Mouse (Mus musculus) right cerebral cortex, adult 2 months (tissue): Measurements from ENCODE around the gene Tubgcp6.
A peak's percentile ranks its signal among the peaks of the same experiment; 100 is the strongest.

Experiments
- DNase-seq, 2 experiments: peaks; one replicate each; pipeline ENCODE4 v3.0.0; 2021 to 2022; ENCODE audit warnings: low spot score in 2 of 2

Tubgcp6 gene

GRCm38 (mm10) chr15:89103921-89104320, 19.0 kb downstream of the Tubgcp6 start:
- DNase-seq, result no peak

DNA sequence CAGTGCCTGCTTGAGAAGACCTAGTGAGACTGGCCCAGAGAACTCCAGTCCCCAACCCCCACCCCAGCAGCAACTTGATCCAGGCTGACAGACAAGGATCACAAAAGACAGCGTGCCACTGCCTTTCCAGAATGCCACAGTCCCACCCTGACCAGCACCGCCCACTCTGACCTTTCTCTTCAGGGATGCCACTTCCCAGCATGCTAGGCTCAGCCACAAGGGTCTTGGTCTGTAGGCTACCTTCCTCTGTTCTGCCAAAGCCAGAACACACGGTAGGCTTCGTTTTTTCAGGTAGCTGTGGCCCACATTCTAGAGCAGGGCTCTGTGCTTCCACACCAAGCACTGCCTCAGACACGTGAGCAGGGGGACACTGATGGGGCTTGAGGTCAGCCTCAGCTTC, 20.3 kb downstream of the Tubgcp6 start:
- no peak for DNase-seq

DNA sequence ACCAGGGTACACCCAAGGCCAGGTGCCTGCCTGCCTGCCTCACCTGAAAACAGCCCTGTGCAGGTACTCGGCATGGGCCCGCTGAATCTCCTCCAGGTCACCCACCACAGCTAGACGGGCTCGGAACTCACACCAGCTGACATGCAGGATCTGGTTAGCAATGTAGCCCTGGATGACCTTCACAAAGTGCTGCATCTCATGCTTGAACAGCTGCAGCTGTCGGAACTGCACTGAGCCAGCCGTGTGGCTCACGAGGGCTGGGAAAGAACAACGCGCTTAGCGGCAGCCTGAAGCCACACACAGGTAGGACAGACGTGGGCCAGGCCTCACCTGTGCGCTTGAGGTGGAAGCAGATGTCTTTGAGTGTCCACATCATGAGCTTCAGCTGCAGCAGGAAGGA, 22.1 kb downstream of the Tubgcp6 start:
- DNase-seq, result no peak

DNA sequence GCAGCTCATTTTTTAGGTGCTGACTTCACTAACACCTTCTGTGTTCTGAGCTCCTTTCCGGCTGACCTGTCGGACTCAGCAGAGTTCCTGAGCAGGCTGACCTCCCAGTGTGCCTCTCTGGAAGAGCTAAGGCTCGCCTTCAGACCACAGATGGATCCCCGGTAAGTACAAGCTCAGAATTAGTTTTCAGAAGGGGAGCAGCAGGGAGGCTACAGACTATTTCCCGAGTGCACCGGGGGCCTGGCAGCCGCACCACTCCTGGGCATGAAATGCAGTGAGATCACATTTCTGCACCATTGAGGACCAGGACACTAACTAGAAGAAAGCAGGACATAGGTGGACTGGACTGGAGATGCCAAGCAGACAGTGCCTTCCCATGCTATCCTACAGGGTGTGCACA, 24.3 kb downstream of the Tubgcp6 start:
- no peak for DNase-seq

DNA sequence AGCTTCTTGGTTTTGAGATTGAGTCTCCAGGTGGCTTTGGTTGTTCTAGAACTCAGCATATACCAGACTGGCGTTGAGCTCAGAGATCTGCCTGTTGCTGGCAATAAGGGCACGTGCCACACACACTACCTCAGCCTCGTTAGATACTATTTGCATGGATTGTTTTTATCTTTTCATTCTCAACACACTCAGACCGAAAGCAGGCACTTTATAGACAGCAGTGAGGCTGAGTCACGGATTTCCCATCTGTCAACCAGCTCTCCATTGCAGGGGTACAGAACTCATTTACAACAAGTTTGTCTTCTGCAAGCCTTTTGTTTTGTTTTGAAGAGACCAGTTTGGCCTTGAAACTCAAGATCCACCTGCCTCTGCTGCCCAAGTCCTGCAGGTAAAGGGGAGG, 25.5 kb downstream of the Tubgcp6 start:
- no peak for DNase-seq

DNA sequence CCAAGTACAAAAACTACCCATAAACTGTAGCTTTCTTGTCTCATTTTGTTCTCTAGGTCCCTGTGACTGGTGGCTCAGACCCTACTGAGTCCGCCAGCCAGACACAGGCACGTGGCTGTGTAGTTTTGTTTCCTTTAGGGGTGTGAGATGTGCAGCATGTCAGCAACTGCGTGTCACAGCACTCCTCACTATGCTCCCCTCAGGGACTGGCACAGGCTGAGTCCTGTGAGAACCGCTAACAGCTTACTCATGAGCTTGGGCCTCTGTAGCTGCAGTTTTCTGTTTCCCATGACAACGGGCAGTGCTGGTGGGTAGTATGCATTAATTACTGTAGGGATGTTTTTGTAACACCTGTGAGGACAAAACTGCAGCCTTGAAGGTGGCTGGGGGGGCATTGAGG, 30.7 kb downstream of the Tubgcp6 start:
- DNase-seq, result no peak

GRCm38 (mm10) chr15:89090662-89091061, 32.2 kb downstream of the Tubgcp6 start:
- DNase-seq, result peak; percentile 50 to 58

GRCm38 (mm10) chr15:89089248-89090051, 33.5 kb downstream of the Tubgcp6 start:
- no peak for DNase-seq

DNA sequence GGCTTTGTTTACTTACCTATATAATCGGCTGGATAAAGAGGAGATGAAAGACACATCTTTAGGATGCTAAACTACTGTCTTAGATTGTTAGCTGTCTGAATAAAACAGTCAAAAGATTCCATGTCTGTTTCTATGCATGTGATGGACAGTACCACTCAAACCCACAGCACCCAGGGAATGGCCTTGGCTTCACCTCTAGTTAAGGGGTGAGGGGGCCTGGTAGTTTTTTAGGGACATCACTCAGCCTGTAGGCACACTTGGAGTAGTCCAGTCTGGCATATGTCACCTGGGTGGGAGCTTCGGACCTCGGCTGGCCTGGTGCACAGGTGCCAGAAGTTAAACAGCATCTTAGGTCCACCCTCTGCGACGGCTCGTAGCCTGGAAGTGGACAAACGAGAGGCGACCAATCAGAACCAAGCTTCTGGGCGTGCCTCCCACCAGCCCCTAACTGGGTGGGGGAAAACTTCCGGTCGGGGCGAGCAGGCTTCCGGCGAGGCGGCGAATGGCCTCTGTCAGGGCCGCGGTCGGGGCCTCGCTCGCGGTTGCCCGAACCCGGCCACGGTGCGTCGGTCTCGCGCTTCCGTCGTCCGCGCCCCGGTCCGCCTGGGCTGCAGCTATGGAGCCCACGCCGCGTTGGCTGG, 34.2 kb downstream of the Tubgcp6 start, which contains the start of gene Selenoo:
Selenoo (plus strand) TSS at position 478 of the 641 bp plus-strand sequence.
- peak; percentile 90 to 91 for DNase-seq

GRCm38 (mm10) chr15:89084826-89085225, 38.1 kb downstream of the Tubgcp6 start:
- DNase-seq, result no peak

GRCm38 (mm10) chr15:89083906-89084305, 39.0 kb downstream of the Tubgcp6 start:
- DNase-seq, result no peak

GRCm38 (mm10) chr15:89078208-89078836, 44.6 kb downstream of the Tubgcp6 start:
- DNase-seq, result no peak

- DNase-seq, result peak in 1 of 2 experiments; percentile 46
Measured at GRCm38 (mm10) chr15:89076156-89076731, 46.7 kb downstream of the Tubgcp6 start.

DNA sequence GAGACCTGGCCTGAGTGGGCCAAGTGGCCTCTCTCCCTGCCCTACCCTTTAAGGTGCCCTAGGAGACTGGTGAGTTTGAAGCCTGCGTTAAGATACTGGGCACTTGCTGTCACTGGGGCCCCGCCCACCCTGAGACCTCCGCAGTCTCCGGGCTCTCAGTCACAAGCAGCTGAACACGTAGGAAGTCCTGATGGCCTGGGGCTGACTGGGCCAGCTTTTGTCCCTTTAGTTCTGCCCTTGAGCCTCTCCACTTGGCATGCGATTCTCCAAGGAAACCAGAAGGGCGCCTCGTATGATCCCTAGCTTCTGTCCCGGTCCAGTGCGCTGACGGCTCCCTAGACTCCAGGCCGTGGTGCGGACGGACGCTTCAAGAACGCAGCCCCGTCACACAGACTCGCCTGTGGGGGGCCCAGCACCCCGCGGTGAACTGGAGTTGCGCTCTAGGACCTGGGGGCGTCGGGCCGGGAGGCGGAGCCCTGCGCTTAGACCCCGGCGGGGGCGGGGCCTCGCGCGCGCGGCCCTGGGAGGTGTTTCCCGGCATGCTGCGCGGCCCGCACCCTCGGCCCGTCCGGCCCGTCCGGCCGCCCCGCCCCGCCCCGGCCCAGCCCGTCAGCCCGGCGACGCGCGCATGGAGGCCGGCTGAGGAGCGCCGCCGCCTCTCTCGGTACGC, 47.3 kb downstream of the Tubgcp6 start:
- DNase-seq, result peak; percentile 73

GRCm38 (mm10) chr15:89074613-89075477, 48.1 kb downstream of the Tubgcp6 start, which contains the start of gene Trabd:
TSS of gene Trabd (plus strand) at chr15:89075124.
- no peak for DNase-seq

- DNase-seq, result no peak
Measured at GRCm38 (mm10) chr15:89073993-89074603, 48.8 kb downstream of the Tubgcp6 start.

- no peak for DNase-seq
Measured at GRCm38 (mm10) chr15:89070606-89071005, 52.3 kb downstream of the Tubgcp6 start.

- DNase-seq, result no peak
Measured at GRCm38 (mm10) chr15:89069336-89069840, 53.5 kb downstream of the Tubgcp6 start.

DNA sequence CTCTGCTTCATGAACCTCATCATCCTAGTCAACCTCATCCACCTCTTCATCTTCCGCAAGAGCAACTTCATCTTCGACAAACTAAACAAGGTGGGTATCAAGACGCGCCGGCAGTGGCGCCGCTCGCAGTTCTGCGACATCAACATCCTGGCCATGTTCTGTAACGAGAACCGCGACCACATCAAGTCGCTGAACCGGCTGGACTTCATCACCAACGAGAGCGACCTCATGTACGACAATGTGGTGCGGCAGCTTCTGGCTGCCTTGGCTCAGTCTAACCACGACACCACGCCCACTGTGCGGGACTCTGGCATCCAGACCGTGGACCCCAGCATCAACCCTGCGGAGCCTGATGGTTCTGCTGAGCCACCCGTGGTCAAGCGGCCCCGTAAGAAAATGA, 54.7 kb downstream of the Tubgcp6 start:
- no peak for DNase-seq

- no peak for DNase-seq
Measured at GRCm38 (mm10) chr15:89067609-89068008, 55.3 kb downstream of the Tubgcp6 start.
